Mouse (Mus musculus): ENCODE measurements around the gene Sec24a.
"Not testable (repeated sequence)": the region's sequence is repeated elsewhere in the genome, so short reads cannot be mapped to it uniquely, and the experiment has no call there.

Gene Sec24a

GRCm38 (mm10) chr11:51759941-51760657 lies 3.3 kb downstream of the Sec24a start:
- no peak for DNase-seq (ENCODE audit: low read depth, low spot score)

- no peak for DNase-seq (ENCODE audit: low read depth, low spot score)
Measured at GRCm38 (mm10) chr11:51759251-51759650, 4.2 kb downstream of the Sec24a start.

- not testable (repeated sequence) for DNase-seq (ENCODE audit: low read depth, low spot score)
Measured at GRCm38 (mm10) chr11:51758207-51758606, 5.2 kb downstream of the Sec24a start.

- DNase-seq (ENCODE audit: low read depth, low spot score), result no peak
Measured at GRCm38 (mm10) chr11:51757625-51758024, 5.8 kb downstream of the Sec24a start.

GRCm38 (mm10) chr11:51757023-51757422 lies 6.4 kb downstream of the Sec24a start:
- DNase-seq (ENCODE audit: low read depth, low spot score), result no peak

- peak; percentile 64 for DNase-seq (ENCODE audit: low read depth, low spot score)
Measured at GRCm38 (mm10) chr11:51756352-51756771, 7.1 kb downstream of the Sec24a start.

- no peak for DNase-seq (ENCODE audit: low read depth, low spot score)
Measured at GRCm38 (mm10) chr11:51755621-51756311, 7.7 kb downstream of the Sec24a start.

GRCm38 (mm10) chr11:51751623-51752225 lies 11.7 kb downstream of the Sec24a start:
- DNase-seq (ENCODE audit: low read depth, low spot score), result not testable (repeated sequence)

GRCm38 (mm10) chr11:51746096-51746495 lies 17.3 kb downstream of the Sec24a start:
- DNase-seq (ENCODE audit: low read depth, low spot score), result no peak

- DNase-seq (ENCODE audit: low read depth, low spot score), result no peak
Measured at GRCm38 (mm10) chr11:51740701-51741100, 22.7 kb downstream of the Sec24a start.

GRCm38 (mm10) chr11:51738651-51739403 lies 24.6 kb downstream of the Sec24a start:
- DNase-seq (ENCODE audit: low read depth, low spot score), result no peak

- not testable (repeated sequence) for DNase-seq (ENCODE audit: low read depth, low spot score)
Measured at GRCm38 (mm10) chr11:51734218-51734617, 29.2 kb downstream of the Sec24a start.

GRCm38 (mm10) chr11:51732883-51733282 lies 30.6 kb downstream of the Sec24a start:
- no peak for DNase-seq (ENCODE audit: low read depth, low spot score)

GRCm38 (mm10) chr11:51721066-51721465 lies 42.4 kb downstream of the Sec24a start:
- DNase-seq (ENCODE audit: low read depth, low spot score), result no peak

GRCm38 (mm10) chr11:51707080-51707479 lies 56.4 kb downstream of the Sec24a start:
- no peak for DNase-seq (ENCODE audit: low read depth, low spot score)

- DNase-seq (ENCODE audit: low read depth, low spot score), result no peak
Measured at GRCm38 (mm10) chr11:51706451-51706850, 57.0 kb downstream of the Sec24a start.

GRCm38 (mm10) chr11:51703379-51703998 lies 59.9 kb downstream of the Sec24a start:
- DNase-seq (ENCODE audit: low read depth, low spot score), result no peak

GRCm38 (mm10) chr11:51702831-51703230 lies 60.6 kb downstream of the Sec24a start:
- DNase-seq (ENCODE audit: low read depth, low spot score), result no peak

- no peak for DNase-seq (ENCODE audit: low read depth, low spot score)
Measured at GRCm38 (mm10) chr11:51694984-51695383, 68.5 kb downstream of the Sec24a start.

GRCm38 (mm10) chr11:51690597-51690996 lies 72.8 kb downstream of the Sec24a start:
- DNase-seq (ENCODE audit: low read depth, low spot score), result not testable (repeated sequence)

- no peak for DNase-seq (ENCODE audit: low read depth, low spot score)
Measured at GRCm38 (mm10) chr11:51689343-51689742, 74.1 kb downstream of the Sec24a start.
